Mouse (Mus musculus) C2C12 (cell line): ENCODE results near the gene Adora1.

Experiments
- CEBPB ChIP-seq: IDR thresholded peaks from one replicate; pipeline ENCODE4 v1.6.1; 2011; ENCODE audit warnings: low read depth, mild to moderate bottlenecking, control low read depth, moderate library complexity
- CTCF ChIP-seq: IDR thresholded peaks from one replicate; pipeline ENCODE4 v1.5.1; 2011; ENCODE audit not compliant: control insufficient read depth, insufficient read depth, insufficient read length
- FOSL1 ChIP-seq: IDR thresholded peaks from one replicate; pipeline ENCODE4 v1.8.0; 2011; ENCODE audit warnings: mild to moderate bottlenecking, low read length; ENCODE audit not compliant: poor library complexity, insufficient read depth, severe bottlenecking
- MAX ChIP-seq: IDR thresholded peaks from one replicate; pipeline ENCODE4 v1.6.1; 2011; ENCODE audit warnings: mild to moderate bottlenecking, control low read depth
- MYOD1 ChIP-seq: IDR thresholded peaks from one replicate; pipeline ENCODE4 v1.6.1; 2011; ENCODE audit warnings: low read depth; ENCODE audit not compliant: control insufficient read depth, insufficient read length
- MYOG ChIP-seq: IDR thresholded peaks from one replicate; pipeline ENCODE4 v1.6.1; 2011; ENCODE audit not compliant: control insufficient read depth, insufficient read length; ENCODE audit errors: extremely low read depth
- USF1 ChIP-seq: IDR thresholded peaks from one replicate; pipeline ENCODE4 v1.6.1; 2011; ENCODE audit warnings: low read depth, mild to moderate bottlenecking, control low read depth, moderate library complexity

DNA sequence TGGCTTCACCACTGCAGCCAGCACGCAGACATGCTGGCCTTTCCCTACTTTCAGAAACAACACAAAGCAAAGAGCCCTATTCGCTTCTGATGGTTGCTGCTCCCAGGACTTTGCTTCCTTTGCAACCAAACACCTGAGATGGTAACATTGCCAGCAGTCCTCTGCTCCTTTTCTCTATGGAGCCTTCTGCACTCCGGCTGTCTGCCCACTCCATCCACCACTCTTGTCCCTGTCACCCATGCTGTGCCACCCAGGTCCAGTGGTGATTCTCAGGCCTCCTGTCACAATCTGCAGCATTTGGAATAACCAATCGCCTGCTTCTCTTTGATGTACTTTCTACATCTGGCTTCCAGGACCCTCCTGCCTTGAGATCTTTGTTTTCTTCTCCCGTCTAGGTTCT, 9.9 kb downstream of the Adora1 start:
- no peak for TF ChIP-seq CEBPB
- no peak for TF ChIP-seq MAX
- TF ChIP-seq CTCF: no peak
- TF ChIP-seq MYOG: no peak
- TF ChIP-seq FOSL1: no peak
- TF ChIP-seq MYOD1: no peak
- no peak for TF ChIP-seq USF1
